Mouse (Mus musculus) myocyte (in vitro differentiated cells): ENCODE results near the gene Pigk. TPM values are rescaled to one million over a fixed set of nuclear protein-coding genes. Genes with fewer than 3 reads are reported as not detected.

Source experiments
- H3K27me3 ChIP-seq: one replicate; pipeline ENCODE4 v1.6.1; 2011; ENCODE audit not compliant: control insufficient read depth, insufficient read depth, insufficient read length
- H3K36me3 ChIP-seq: one replicate; pipeline ENCODE4 v1.6.1; 2011; ENCODE audit not compliant: control insufficient read depth, insufficient read depth
- H3K4me2 ChIP-seq: one replicate; pipeline ENCODE4 v1.6.1; 2011; ENCODE audit warnings: low read depth, control low read depth
- H3K4me3 ChIP-seq: one replicate; pipeline ENCODE4 v1.5.1; 2011; ENCODE audit warnings: mild to moderate bottlenecking, control low read depth, moderate library complexity
- H3K79me2 ChIP-seq: one replicate; pipeline ENCODE4 v1.6.1; 2011; ENCODE audit not compliant: control insufficient read depth, insufficient read depth
- H3ac ChIP-seq: one replicate; pipeline ENCODE4 v1.6.1; 2011; ENCODE audit not compliant: control insufficient read depth, insufficient read length
- CEBPB ChIP-seq: IDR thresholded peaks from 2 replicates; pipeline ENCODE4 v1.6.1; 2011; ENCODE audit warnings: mild to moderate bottlenecking, moderate library complexity; ENCODE audit not compliant: poor library complexity, insufficient read depth, severe bottlenecking
- E2F4 ChIP-seq: IDR thresholded peaks from one replicate; pipeline ENCODE4 v1.6.1; 2011; ENCODE audit warnings: mild to moderate bottlenecking, control low read depth, moderate library complexity; ENCODE audit not compliant: insufficient read depth
- MAX ChIP-seq: IDR thresholded peaks from one replicate; pipeline ENCODE4 v1.6.1; 2011; ENCODE audit warnings: low read depth, mild to moderate bottlenecking, control low read depth
- MYOD1 ChIP-seq, 3 experiments: IDR thresholded peaks; one replicate each; pipeline ENCODE4 v1.6.1; 2011; ENCODE audit warnings: control low read depth in 2 of 3, low read depth in 2 of 3, mild to moderate bottlenecking in 2 of 3, moderate library complexity in 1 of 3; ENCODE audit not compliant: insufficient read length in 2 of 3, control insufficient read depth in 1 of 3
- MYOG ChIP-seq, 3 experiments: IDR thresholded peaks; one replicate each; pipeline ENCODE4 v1.6.1; 2011; ENCODE audit warnings: control low read depth in 2 of 3, low read depth in 2 of 3, mild to moderate bottlenecking in 2 of 3; ENCODE audit not compliant: insufficient read length in 2 of 3, control insufficient read depth in 1 of 3, insufficient read depth in 1 of 3
- POLR2A ChIP-seq: IDR thresholded peaks from one replicate; pipeline ENCODE4 v1.6.1; 2011; ENCODE audit warnings: low read depth, mild to moderate bottlenecking, control low read depth, moderate library complexity; ENCODE audit not compliant: insufficient read length
- POLR2AphosphoS2 ChIP-seq: IDR thresholded peaks from one replicate; pipeline ENCODE4 v1.6.1; 2011; ENCODE audit warnings: low read depth, control low read depth; ENCODE audit not compliant: insufficient read length
- REST ChIP-seq: IDR thresholded peaks from one replicate; pipeline ENCODE4 v1.6.1; 2011; ENCODE audit warnings: mild to moderate bottlenecking, control low read depth, moderate library complexity; ENCODE audit not compliant: insufficient read depth, insufficient read length
- SRF ChIP-seq: IDR thresholded peaks from one replicate; pipeline ENCODE4 v1.6.1; 2011; ENCODE audit warnings: low read depth; ENCODE audit not compliant: control insufficient read depth, insufficient read length
- TCF12 ChIP-seq: IDR thresholded peaks from one replicate; pipeline ENCODE4 v1.6.1; 2011; ENCODE audit warnings: mild to moderate bottlenecking, control low read depth; ENCODE audit not compliant: poor library complexity, insufficient read depth, severe bottlenecking
- TCF3 ChIP-seq: IDR thresholded peaks from one replicate; pipeline ENCODE4 v1.6.1; 2011; ENCODE audit warnings: low read depth, control low read depth; ENCODE audit not compliant: insufficient read length
- USF1 ChIP-seq: IDR thresholded peaks from one replicate; pipeline ENCODE4 v1.6.1; 2011; ENCODE audit warnings: low read depth, mild to moderate bottlenecking, control low read depth, moderate library complexity
- polyA plus RNA-seq: library from polyadenylated mRNA; unstranded; fragments of >200 nt; fragmentation: generic; extraction: Trizol; gene quantifications from one replicate; pipeline ENCODE4 v1.2.1, GENCODE M21; 2012; ENCODE audit warnings: missing spikeins

The Pigk gene
- polyA plus RNA-seq, 1 experiment = 20.7 TPM

DNA sequence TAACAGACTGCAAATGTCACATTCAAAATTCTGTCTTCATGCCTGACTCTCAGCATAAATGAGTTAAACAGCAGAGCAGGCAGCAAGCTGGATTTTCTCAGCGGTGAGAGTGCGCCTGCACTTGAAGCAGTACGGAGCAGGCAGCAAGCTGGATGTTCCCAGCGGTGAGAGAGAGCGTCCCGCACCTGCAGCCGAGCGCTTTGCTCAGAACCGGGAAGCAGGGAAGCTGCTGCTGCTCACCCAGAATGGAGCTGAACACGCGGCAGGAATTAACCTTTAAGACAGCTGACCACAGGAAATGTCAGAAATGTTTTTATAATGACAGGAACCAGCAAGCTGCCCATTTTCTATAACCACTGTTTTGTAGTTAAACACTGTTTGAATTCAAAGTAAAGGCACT lies 53.6 kb downstream of the Pigk start:
- Histone ChIP-seq H3K4me3 (no peak overlapping the region), H3K36me3 (peaks cover 14% of the 10 kb centered on the region), H3K4me2 (no peak overlapping the region), H3K79me2 (no peaks in the 10 kb centered on the region), H3K27me3 (no peaks in the 10 kb centered on the region), H3ac (no peak overlapping the region)
- TF ChIP-seq REST (no peak), E2F4 (no peak), USF1 (no peak), MYOD1 (IDR thresholded peaks at IDR 0.05; ENCODE audit: control insufficient read depth in 1 of 3, insufficient read length in 2 of 3, low read depth in 2 of 3) (no peak), MYOG (IDR thresholded peaks at IDR 0.05; ENCODE audit: control insufficient read depth in 1 of 3, insufficient read depth in 1 of 3, insufficient read length in 2 of 3, low read depth in 2 of 3) (no peak), MAX (no peak), CEBPB (no peak), POLR2AphosphoS2 (no peak), TCF3 (no peak), POLR2A (no peak), TCF12 (no peak), SRF (no peak)

GRCm38 (mm10) chr3:152770056-152770455 lies 56.2 kb downstream of the Pigk start:
- Histone ChIP-seq H3K27me3 (no peaks in the 10 kb centered on the region), H3K79me2 (no peaks in the 10 kb centered on the region), H3K36me3 (peaks cover 14% of the 10 kb centered on the region), H3K4me2 (no peak overlapping the region), H3K4me3 (no peak overlapping the region), H3ac (no peak overlapping the region)
- TF ChIP-seq POLR2AphosphoS2 (no peak), MYOG (IDR thresholded peaks at IDR 0.05; ENCODE audit: control insufficient read depth in 1 of 3, insufficient read depth in 1 of 3, insufficient read length in 2 of 3, low read depth in 2 of 3) (no peak), USF1 (no peak), MAX (no peak), TCF12 (no peak), REST (no peak), SRF (no peak), CEBPB (no peak), TCF3 (no peak), MYOD1 (IDR thresholded peaks at IDR 0.05; ENCODE audit: control insufficient read depth in 1 of 3, insufficient read length in 2 of 3, low read depth in 2 of 3) (no peak), POLR2A (no peak), E2F4 (no peak)

- no peak overlapping the region for H3K4me2 ChIP-seq
- no peaks in the 10 kb centered on the region for H3K27me3 ChIP-seq
- TF ChIP-seq POLR2A (no peak), CEBPB (no peak), MAX (no peak), E2F4 (no peak), USF1 (no peak), POLR2AphosphoS2 (no peak), MYOG (IDR thresholded peaks at IDR 0.05; ENCODE audit: control insufficient read depth in 1 of 3, insufficient read depth in 1 of 3, insufficient read length in 2 of 3, low read depth in 2 of 3) (no peak), TCF12 (no peak), MYOD1 (IDR thresholded peaks at IDR 0.05; ENCODE audit: control insufficient read depth in 1 of 3, insufficient read length in 2 of 3, low read depth in 2 of 3) (no peak), SRF (no peak), REST (no peak), TCF3 (no peak)
- H3K79me2 ChIP-seq = no peaks in the 10 kb centered on the region
- H3ac ChIP-seq = no peak overlapping the region
- H3K36me3 ChIP-seq = no peaks in the 10 kb centered on the region
- no peak overlapping the region for H3K4me3 ChIP-seq
Observed at GRCm38 (mm10) chr3:152776363-152776762, 62.5 kb downstream of the Pigk start.

GRCm38 (mm10) chr3:152776872-152777540 lies 63.1 kb downstream of the Pigk start:
- H3ac ChIP-seq = no peak overlapping the region
- no peaks in the 10 kb centered on the region for H3K79me2 ChIP-seq
- no peaks in the 10 kb centered on the region for H3K27me3 ChIP-seq
- H3K4me3 ChIP-seq = no peak overlapping the region
- H3K4me2 ChIP-seq = no peak overlapping the region
- no peaks in the 10 kb centered on the region for H3K36me3 ChIP-seq
- TF ChIP-seq POLR2AphosphoS2 = no peak

DNA sequence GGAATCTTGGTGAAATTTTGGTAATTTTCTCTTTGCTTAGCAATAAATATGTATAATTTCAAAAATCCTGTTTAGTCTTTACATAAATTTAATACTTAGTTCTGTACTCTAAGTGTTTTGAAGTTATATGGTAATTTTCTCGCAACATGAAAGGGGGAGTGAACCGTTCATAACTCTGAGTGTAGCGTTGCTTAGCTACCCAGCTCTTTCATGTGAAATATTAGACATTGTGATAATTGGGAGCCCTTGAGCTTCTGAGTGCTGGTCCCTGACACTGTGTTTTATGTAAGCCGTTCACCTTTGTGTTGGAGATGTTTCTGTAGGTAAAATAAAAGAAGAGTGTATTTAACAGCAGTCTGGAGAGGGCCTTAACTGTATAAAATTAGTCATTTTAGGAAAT lies 65.9 kb downstream of the Pigk start:
- Histone ChIP-seq H3K4me3 (no peak overlapping the region), H3K4me2 (no peak overlapping the region), H3ac (no peak overlapping the region), H3K27me3 (no peaks in the 10 kb centered on the region), H3K36me3 (no peaks in the 10 kb centered on the region), H3K79me2 (no peaks in the 10 kb centered on the region)
- TF ChIP-seq MAX (no peak), POLR2AphosphoS2 (no peak), TCF12 (no peak), E2F4 (no peak), MYOG (IDR thresholded peaks at IDR 0.05; ENCODE audit: control insufficient read depth in 1 of 3, insufficient read depth in 1 of 3, insufficient read length in 2 of 3, low read depth in 2 of 3) (no peak), TCF3 (no peak), CEBPB (no peak)
